Mouse (Mus musculus): Measurements from ENCODE around the gene Camta1.

GRCm38 (mm10) chr4:151095207-151095606 is 766.5 kb downstream of the Camta1 start:
- TF ChIP-seq GATA1 (IDR thresholded peaks at IDR 0.05; ENCODE audit: borderline replicate concordance, low read length) (no peak), FLI1 (IDR thresholded peaks at IDR 0.05; ENCODE audit: low read length) (no peak)
